Mouse (Mus musculus) liver, embryonic 11.5 days (tissue): ENCODE measurements around the gene Ccser1. TPM values are rescaled to one million over a fixed set of nuclear protein-coding genes. Genes with fewer than 3 reads are reported as not detected.

Experiments
- ATAC-seq: fragments of 200-750 bp; cut with Nextera tagmentation; replicated peaks from 2 replicates; pipeline ENCODE4 v1.8.0; 2017; ENCODE audit warnings: moderate number of reproducible peaks, mild to moderate bottlenecking, moderate TSS enrichment, moderate library complexity; ENCODE audit not compliant: low FRiP score
- DNase-seq: peaks from one replicate; pipeline ENCODE4 v3.0.0-alpha.2; 2017; ENCODE audit warnings: low spot score
- H3K27ac ChIP-seq: fragments of 300-500 bp; sonication (generic); 2 replicates; pipeline ENCODE4 v1.5.1; 2014; ENCODE audit warnings: mild to moderate bottlenecking, low read depth, low read length, control low read depth
- H3K27me3 ChIP-seq: fragments of 300-500 bp; sonication (generic); replicated peaks from 2 replicates; pipeline ENCODE4 v1.6.1; 2014; ENCODE audit warnings: low read length, mixed read lengths; ENCODE audit not compliant: control insufficient read depth, insufficient read depth
- H3K36me3 ChIP-seq: fragments of 300-500 bp; sonication (generic); 2 replicates; pipeline ENCODE4 v1.6.1; 2014; ENCODE audit warnings: mild to moderate bottlenecking, low read length, moderate library complexity, mixed read lengths; ENCODE audit not compliant: control insufficient read depth, insufficient read depth
- H3K4me1 ChIP-seq: fragments of 300-500 bp; sonication (generic); replicated peaks from 2 replicates; pipeline ENCODE4 v1.6.1; 2014; ENCODE audit warnings: low read length, mixed read lengths; ENCODE audit not compliant: control insufficient read depth, insufficient read depth
- H3K4me2 ChIP-seq: fragments of 300-500 bp; sonication (generic); 2 replicates; pipeline ENCODE4 v1.6.1; 2014; ENCODE audit warnings: mild to moderate bottlenecking, control low read depth, moderate library complexity
- H3K4me3 ChIP-seq: fragments of 300-500 bp; sonication (generic); 2 replicates; pipeline ENCODE4 v1.5.1; 2014; ENCODE audit warnings: low read depth, low read length, control low read depth
- H3K9ac ChIP-seq: fragments of 300-500 bp; sonication (generic); 2 replicates; pipeline ENCODE4 v1.6.1; 2014; ENCODE audit warnings: low read depth, low read length, control low read depth
- H3K9me3 ChIP-seq: fragments of 300-500 bp; sonication (generic); 2 replicates; pipeline ENCODE4 v1.6.1; 2016; ENCODE audit warnings: low read length, inconsistent platforms, mixed read lengths; ENCODE audit not compliant: control insufficient read depth
- WGBS: fragments of 180-500 bp; shearing (Covaris S2); extraction: QIAGEN DNeasy Blood & Tissue Kit; methylation state at CpG from one replicate; pipeline ENCODE4 v1.1.7; 2014; 5-methylcytosine and 5-hydroxymethylcytosine counted together
- polyA plus RNA-seq: library from polyadenylated mRNA; unstranded; fragments of >200 nt; fragmentation: Nextera tagmentation; extraction: Ambion mirVana; gene quantifications from 2 replicates; pipeline ENCODE4 v1.2.1, GENCODE M21; 2014

Gene Ccser1
- polyA plus RNA-seq, 1 experiment from 2014 or later = 1.3 TPM

DNA sequence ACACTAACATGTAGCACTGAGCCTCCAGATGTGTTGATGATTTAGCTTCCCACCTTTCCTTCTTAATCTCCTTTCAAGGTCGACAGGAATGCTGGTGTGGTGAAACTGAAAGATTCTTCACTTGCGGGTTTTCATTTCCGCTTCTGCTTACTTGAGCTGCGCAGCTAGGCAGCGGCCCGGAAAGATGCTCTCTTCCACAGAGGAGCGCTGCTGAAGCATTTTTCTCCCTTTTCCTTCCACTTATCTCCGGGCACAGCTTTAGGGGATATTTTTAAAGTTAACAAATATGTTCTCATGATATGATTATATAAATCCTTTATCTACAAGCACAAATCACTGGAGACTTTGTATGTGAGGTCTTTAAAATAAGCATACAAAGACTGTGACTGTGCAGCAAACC is 587.0 kb downstream of the Ccser1 start:
- Histone ChIP-seq H3K4me2 (no peak overlapping the region), H3K9me3 (no peaks in the 10 kb centered on the region), H3K4me3 (no peak overlapping the region), H3K27ac (no peak overlapping the region), H3K36me3 (no peaks in the 10 kb centered on the region), H3K27me3 (no peaks in the 10 kb centered on the region), H3K9ac (no peak overlapping the region), H3K4me1 (no peaks in the 10 kb centered on the region)
- no peak for ATAC-seq
- 82% methylated on average over 8 of the region's 8 CpGs for WGBS
- no peak for DNase-seq

- Histone ChIP-seq H3K27ac (no peak overlapping the region), H3K9me3 (no peaks in the 10 kb centered on the region), H3K4me2 (no peak overlapping the region), H3K4me3 (no peak overlapping the region), H3K27me3 (no peaks in the 10 kb centered on the region), H3K9ac (no peak overlapping the region), H3K36me3 (no peaks in the 10 kb centered on the region), H3K4me1 (no peaks in the 10 kb centered on the region)
- WGBS = 83% methylated on average over 2 of the region's 2 CpGs
- DNase-seq (no peak), ATAC-seq (no peak)
Measured at GRCm38 (mm10) chr6:61786706-61787105, 606.6 kb downstream of the Ccser1 start.

DNA sequence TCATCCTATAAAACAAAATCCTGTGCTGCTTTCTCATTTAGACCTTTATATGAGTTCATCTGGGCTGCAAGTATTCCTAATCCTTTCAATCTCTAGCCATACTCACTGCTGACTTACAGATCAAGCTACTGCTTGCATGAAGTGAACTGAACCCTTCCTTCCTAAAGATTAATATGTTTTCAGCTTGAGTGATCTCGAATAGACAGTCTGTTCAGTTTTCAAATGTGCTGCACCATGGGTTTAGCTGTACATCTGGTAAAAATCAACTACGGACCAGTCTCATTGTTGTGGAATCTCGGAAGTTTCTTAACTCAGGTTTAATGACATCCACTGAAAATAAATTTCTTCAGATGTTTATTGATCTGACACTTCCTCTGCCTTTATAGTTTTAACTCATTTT is 620.8 kb downstream of the Ccser1 start:
- DNase-seq (no peak), ATAC-seq (no peak)
- Histone ChIP-seq H3K36me3 (no peaks in the 10 kb centered on the region), H3K4me1 (no peaks in the 10 kb centered on the region), H3K27me3 (no peaks in the 10 kb centered on the region), H3K9me3 (no peaks in the 10 kb centered on the region), H3K9ac (no peak overlapping the region), H3K27ac (no peak overlapping the region), H3K4me3 (no peak overlapping the region), H3K4me2 (no peak overlapping the region)
- 65% methylated on average over 3 of the region's 3 CpGs for WGBS

GRCm38 (mm10) chr6:61805481-61805880 is 625.4 kb downstream of the Ccser1 start:
- DNase-seq = no peak
- no peaks in the 10 kb centered on the region for H3K36me3 ChIP-seq
- H3K27ac ChIP-seq = no peak overlapping the region
- no peaks in the 10 kb centered on the region for H3K9me3 ChIP-seq
- 86% methylated on average over 1 of the region's 1 CpGs for WGBS
- no peak for ATAC-seq
- H3K4me3 ChIP-seq = no peak overlapping the region
- no peak overlapping the region for H3K4me2 ChIP-seq
- H3K4me1 ChIP-seq = no peaks in the 10 kb centered on the region
- no peaks in the 10 kb centered on the region for H3K27me3 ChIP-seq
- no peak overlapping the region for H3K9ac ChIP-seq

GRCm38 (mm10) chr6:61817716-61818115 is 637.6 kb downstream of the Ccser1 start:
- 58% methylated on average over 1 of the region's 1 CpGs for WGBS
- Histone ChIP-seq H3K27ac (no peak overlapping the region), H3K36me3 (no peaks in the 10 kb centered on the region), H3K9me3 (no peaks in the 10 kb centered on the region), H3K4me2 (no peak overlapping the region), H3K27me3 (no peaks in the 10 kb centered on the region), H3K4me3 (no peak overlapping the region), H3K9ac (no peak overlapping the region), H3K4me1 (no peaks in the 10 kb centered on the region)
- DNase-seq (no peak), ATAC-seq (no peak)

GRCm38 (mm10) chr6:61876302-61876701 is 696.2 kb downstream of the Ccser1 start:
- no peaks in the 10 kb centered on the region for H3K4me1 ChIP-seq
- ATAC-seq = no peak
- H3K9me3 ChIP-seq = no peaks in the 10 kb centered on the region
- no peak overlapping the region for H3K27ac ChIP-seq
- DNase-seq = no peak
- no peaks in the 10 kb centered on the region for H3K36me3 ChIP-seq
- H3K27me3 ChIP-seq = no peaks in the 10 kb centered on the region
- WGBS = 89% methylated on average over 1 of the region's 1 CpGs
- no peak overlapping the region for H3K4me3 ChIP-seq
- H3K9ac ChIP-seq = no peak overlapping the region
- no peak overlapping the region for H3K4me2 ChIP-seq

- WGBS = 75% methylated on average over 4 of the region's 4 CpGs
- Histone ChIP-seq H3K4me3 (no peak overlapping the region), H3K36me3 (no peaks in the 10 kb centered on the region), H3K27me3 (no peaks in the 10 kb centered on the region), H3K9me3 (no peaks in the 10 kb centered on the region), H3K4me2 (no peak overlapping the region), H3K27ac (no peak overlapping the region), H3K4me1 (no peaks in the 10 kb centered on the region), H3K9ac (no peak overlapping the region)
- no peak for ATAC-seq
- no peak for DNase-seq
Measured at GRCm38 (mm10) chr6:61898238-61898637, 718.1 kb downstream of the Ccser1 start.

- Histone ChIP-seq H3K9me3 (no peaks in the 10 kb centered on the region), H3K27me3 (no peaks in the 10 kb centered on the region), H3K4me3 (no peak overlapping the region), H3K9ac (no peak overlapping the region), H3K4me1 (no peaks in the 10 kb centered on the region), H3K36me3 (no peaks in the 10 kb centered on the region), H3K27ac (no peak overlapping the region), H3K4me2 (no peak overlapping the region)
- 25% methylated on average over 1 of the region's 1 CpGs for WGBS
- no peak for ATAC-seq
- DNase-seq = no peak
Measured at GRCm38 (mm10) chr6:61902715-61903114, 722.6 kb downstream of the Ccser1 start.

DNA sequence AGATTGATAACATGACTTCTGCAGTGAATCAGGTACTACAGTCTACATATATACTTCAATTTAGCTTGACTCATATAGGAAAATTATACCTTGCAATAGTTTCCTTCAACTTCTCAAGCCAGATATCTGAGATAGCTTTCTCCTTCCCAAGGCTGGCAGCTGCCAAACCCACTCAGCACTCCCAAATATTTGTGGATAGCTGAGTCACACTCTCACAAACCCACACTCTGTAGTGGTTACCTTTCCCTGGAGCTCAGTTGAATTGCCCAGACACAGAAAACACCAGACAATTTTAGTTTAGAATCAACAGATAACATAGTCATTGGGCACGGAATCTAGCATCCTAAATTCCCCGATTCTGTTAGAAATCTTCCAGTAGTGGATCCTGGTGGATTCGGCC is 732.8 kb downstream of the Ccser1 start:
- no peak for DNase-seq
- no peaks in the 10 kb centered on the region for H3K36me3 ChIP-seq
- 73% methylated on average over 3 of the region's 3 CpGs for WGBS
- no peak overlapping the region for H3K4me2 ChIP-seq
- no peak for ATAC-seq
- H3K9me3 ChIP-seq = no peaks in the 10 kb centered on the region
- H3K4me1 ChIP-seq = no peaks in the 10 kb centered on the region
- no peaks in the 10 kb centered on the region for H3K27me3 ChIP-seq
- no peak overlapping the region for H3K4me3 ChIP-seq
- H3K27ac ChIP-seq = no peak overlapping the region
- no peak overlapping the region for H3K9ac ChIP-seq
